Mouse (Mus musculus) kidney, postnatal 0 days (tissue): Measurements from ENCODE around the gene Hpn. TPM values are rescaled to one million over a fixed set of nuclear protein-coding genes. Genes with fewer than 3 reads are reported as not detected.

Experiments
- ATAC-seq: fragments of 200-750 bp; cut with Nextera tagmentation; replicated peaks from 2 replicates; pipeline ENCODE4 v1.8.0; 2017; ENCODE audit warnings: low read depth, moderate number of reproducible peaks, moderate TSS enrichment, moderate library complexity; ENCODE audit not compliant: low FRiP score
- DNase-seq: peaks from one replicate; pipeline ENCODE4 v3.0.0-alpha.2; 2016; ENCODE audit warnings: low spot score
- H3K27ac ChIP-seq: fragments of 300-500 bp; sonication (generic); 2 replicates; pipeline ENCODE4 v1.5.1; 2014; ENCODE audit warnings: mild to moderate bottlenecking
- H3K27me3 ChIP-seq: fragments of 300-500 bp; sonication (generic); 2 replicates; pipeline ENCODE4 v1.6.1; 2014; ENCODE audit warnings: low read length, mixed read lengths; ENCODE audit not compliant: insufficient read depth
- H3K36me3 ChIP-seq: fragments of 300-500 bp; sonication (generic); 2 replicates; pipeline ENCODE4 v1.6.1; 2014; ENCODE audit warnings: low read length, mixed read lengths; ENCODE audit not compliant: insufficient read depth
- H3K4me1 ChIP-seq: fragments of 300-500 bp; sonication (generic); replicated peaks from 2 replicates; pipeline ENCODE4 v1.6.1; 2014; ENCODE audit warnings: antibody characterized with exemption, low read length, mixed read lengths; ENCODE audit not compliant: insufficient read depth
- H3K4me2 ChIP-seq: fragments of 300-500 bp; sonication (generic); 2 replicates; pipeline ENCODE4 v1.6.1; 2014; ENCODE audit warnings: mild to moderate bottlenecking, low read length, moderate library complexity, mixed read lengths
- H3K4me3 ChIP-seq: fragments of 300-500 bp; sonication (generic); replicated peaks from 2 replicates; pipeline ENCODE4 v1.5.1; 2014; ENCODE audit warnings: low read depth, low read length
- H3K9ac ChIP-seq: fragments of 300-500 bp; sonication (generic); 2 replicates; pipeline ENCODE4 v1.6.1; 2014; ENCODE audit warnings: low read depth, low read length
- H3K9me3 ChIP-seq: fragments of 300-500 bp; sonication (generic); replicated peaks from 2 replicates; pipeline ENCODE4 v1.6.1; 2016; ENCODE audit warnings: low read length, inconsistent platforms, mixed read lengths
- CTCF ChIP-seq: IDR thresholded peaks from 2 replicates; pipeline ENCODE4 v1.5.1; 2016; ENCODE audit warnings: antibody characterized with exemption, low read depth, mild to moderate bottlenecking, moderate library complexity
- WGBS: fragments of 180-500 bp; shearing (Covaris S2); extraction: QIAGEN DNeasy Blood & Tissue Kit; methylation state at CpG from one replicate; pipeline ENCODE4 v1.1.7; 2014; 5-methylcytosine and 5-hydroxymethylcytosine counted together
- polyA plus RNA-seq: library from polyadenylated mRNA; unstranded; fragments of >200 nt; fragmentation: Nextera tagmentation; extraction: Ambion mirVana; gene quantifications from 2 replicates; pipeline ENCODE4 v1.2.1, GENCODE M21; 2015

Hpn gene
- polyA plus RNA-seq, 1 experiment from 2014 or later, result 110 TPM

- Histone ChIP-seq H3K9ac (no peak overlapping the region), H3K27ac (no peak overlapping the region), H3K4me3 (no peak overlapping the region), H3K4me1 (peaks cover 4% of the 10 kb centered on the region; the same call in 1 of the 2 replicates), H3K4me2 (no peak overlapping the region), H3K36me3 (no peaks in the 10 kb centered on the region), H3K9me3 (no peaks in the 10 kb centered on the region), H3K27me3 (no peaks in the 10 kb centered on the region)
- ATAC-seq (no peak), DNase-seq (no peak)
- no peak for TF ChIP-seq CTCF
- 39% methylated on average over 5 of the region's 7 CpGs for WGBS
Measured at GRCm38 (mm10) chr7:31109091-31109490, 6.0 kb downstream of the Hpn start.

- H3K9ac ChIP-seq, result no peak overlapping the region
- 80% methylated on average over 11 of the region's 11 CpGs for WGBS
- no peaks in the 10 kb centered on the region for H3K27me3 ChIP-seq
- H3K36me3 ChIP-seq, result no peaks in the 10 kb centered on the region
- no peak for TF ChIP-seq CTCF
- no peak for ATAC-seq
- no peak for DNase-seq
- H3K4me2 ChIP-seq, result no peak overlapping the region
- no peak overlapping the region for H3K27ac ChIP-seq
- H3K9me3 ChIP-seq, result no peaks in the 10 kb centered on the region
- H3K4me1 ChIP-seq, result peaks cover 4% of the 10 kb centered on the region; the same call in 1 of the 2 replicates
- H3K4me3 ChIP-seq, result no peak overlapping the region
Measured at GRCm38 (mm10) chr7:31107781-31108180, 7.3 kb downstream of the Hpn start.

GRCm38 (mm10) chr7:31106166-31106565, 8.9 kb downstream of the Hpn start:
- ATAC-seq (no peak), DNase-seq (no peak)
- Histone ChIP-seq H3K4me3 (no peak overlapping the region), H3K9ac (no peak overlapping the region), H3K9me3 (no peaks in the 10 kb centered on the region), H3K4me2 (no peak overlapping the region), H3K27me3 (no peaks in the 10 kb centered on the region), H3K27ac (no peak overlapping the region), H3K36me3 (no peaks in the 10 kb centered on the region), H3K4me1 (no peaks in the 10 kb centered on the region)
- WGBS, result 39% methylated on average over 3 of the region's 3 CpGs
- TF ChIP-seq CTCF, result no peak

GRCm38 (mm10) chr7:31105061-31105768, 9.9 kb downstream of the Hpn start:
- Histone ChIP-seq H3K4me1 (no peaks in the 10 kb centered on the region), H3K9me3 (no peaks in the 10 kb centered on the region), H3K9ac (no peak overlapping the region), H3K36me3 (no peaks in the 10 kb centered on the region), H3K4me2 (no peak overlapping the region), H3K27ac (no peak overlapping the region), H3K4me3 (no peak overlapping the region), H3K27me3 (no peaks in the 10 kb centered on the region)
- DNase-seq (no peak), ATAC-seq (no peak)
- peak; percentile 70 for TF ChIP-seq CTCF
- WGBS, result 37% methylated on average over 15 of the region's 15 CpGs

GRCm38 (mm10) chr7:31100786-31101185, 14.3 kb downstream of the Hpn start:
- no peaks in the 10 kb centered on the region for H3K9me3 ChIP-seq
- no peak overlapping the region for H3K4me3 ChIP-seq
- 77% methylated on average over 14 of the region's 14 CpGs for WGBS
- no peak overlapping the region for H3K4me2 ChIP-seq
- no peak overlapping the region for H3K9ac ChIP-seq
- no peak for ATAC-seq
- H3K36me3 ChIP-seq, result no peaks in the 10 kb centered on the region
- H3K27ac ChIP-seq, result no peak overlapping the region
- no peak for TF ChIP-seq CTCF
- no peaks in the 10 kb centered on the region for H3K27me3 ChIP-seq
- no peak for DNase-seq
- no peaks in the 10 kb centered on the region for H3K4me1 ChIP-seq

GRCm38 (mm10) chr7:31099612-31099982, 15.5 kb downstream of the Hpn start:
- no peaks in the 10 kb centered on the region for H3K36me3 ChIP-seq
- DNase-seq, result no peak
- TF ChIP-seq CTCF, result peak; percentile 23; the same call in 1 of the 2 replicates
- 91% methylated on average over 6 of the region's 6 CpGs for WGBS
- no peak overlapping the region for H3K4me2 ChIP-seq
- H3K27ac ChIP-seq, result no peak overlapping the region
- H3K4me1 ChIP-seq, result no peaks in the 10 kb centered on the region
- H3K4me3 ChIP-seq, result no peak overlapping the region
- ATAC-seq, result no peak
- H3K9me3 ChIP-seq, result no peaks in the 10 kb centered on the region
- H3K27me3 ChIP-seq, result no peaks in the 10 kb centered on the region
- no peak overlapping the region for H3K9ac ChIP-seq
